Mouse (Mus musculus) kidney, adult 2 months (tissue): ENCODE measurements around the gene Bcar3.

Source experiments
- CTCF ChIP-seq: fragments of 200-500 bp; conservative IDR thresholded peaks from 2 replicates; pipeline ENCODE4 v1.5.1; 2011; ENCODE audit warnings: low read depth, mild to moderate bottlenecking, control low read depth, low read length, moderate library complexity, mixed read lengths; ENCODE audit not compliant: insufficient read depth, insufficient read length
- POLR2A ChIP-seq: fragments of 200-500 bp; IDR thresholded peaks from one replicate; pipeline ENCODE4 v1.6.1; 2011; ENCODE audit warnings: low read depth, low read length, control low read depth

DNA sequence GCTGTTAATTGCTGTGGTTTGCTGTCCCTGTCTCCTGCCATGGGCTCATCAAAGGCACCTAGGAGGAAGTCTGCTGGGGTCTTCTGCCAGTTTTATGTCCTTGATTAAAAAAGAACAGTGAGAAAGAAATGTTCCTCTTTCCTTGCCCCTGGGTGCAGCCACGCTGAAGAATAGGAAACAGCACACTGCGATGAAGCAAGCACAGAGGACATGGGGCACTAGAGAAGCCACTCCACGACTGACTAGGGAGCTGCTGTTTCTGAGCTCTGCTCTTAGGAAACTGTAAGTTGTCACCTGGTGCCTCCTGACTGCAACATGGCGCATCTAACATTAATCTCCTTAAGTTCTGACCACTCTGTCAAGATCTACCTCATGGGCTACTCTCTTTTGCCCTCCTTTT is 272.6 kb downstream of the Bcar3 start:
- TF ChIP-seq POLR2A (no peak), CTCF (no peak)
